Mouse (Mus musculus) CD4-positive naive resting alpha-beta T cell, adult 57 days (primary cell): ENCODE measurements around the gene Gm14851. TPM values are rescaled to one million over a fixed set of nuclear protein-coding genes. Genes with fewer than 3 reads are reported as not detected.

Experiments
- total RNA-seq: library from RNA; stranded (reverse); gene quantifications from one replicate; pipeline ENCODE4 v1.2.4, GENCODE M21; 2023

Gm14851 gene
- not detected for total RNA-seq

GRCm38 (mm10) chr8:21095950-21096349 is at the start of gene Gm14851:
TSS of gene Gm14851 (minus strand) at chr8:21096050.

GRCm38 (mm10) chr8:21134342-21134741 is 38.5 kb upstream of the Gm14851 start, which contains the start of gene Defa30:
TSS of gene Defa30 (plus strand) at chr8:21134642.

GRCm38 (mm10) chr8:21084142-21084541 is 11.7 kb downstream of the Gm14851 start, which contains the start of gene Defa25:
TSS of gene Defa25 (plus strand) at chr8:21084442.

GRCm38 (mm10) chr8:21064738-21065137 is 31.1 kb downstream of the Gm14851 start, which contains the start of gene Defa35:
TSS of gene Defa35 (plus strand) at chr8:21065038.

GRCm38 (mm10) chr8:21054747-21055146 is 41.1 kb downstream of the Gm14851 start, which contains the start of gene Defa23:
TSS of gene Defa23 (plus strand) at chr8:21055047.

Other genes with a start within 250 kb of the Gm14851 start
- not detected for gene Defb33, start 203.4 kb downstream of the Gm14851 start, total RNA-seq
- not detected for gene Gm15056, start 193.4 kb downstream of the Gm14851 start, total RNA-seq
- gene Gm6040, start 174.0 kb downstream of the Gm14851 start, total RNA-seq, result not detected
- not detected for gene AY761185, start 151.3 kb downstream of the Gm14851 start, total RNA-seq
- not detected for gene Defa21, start 70.5 kb downstream of the Gm14851 start, total RNA-seq
- not detected for gene Defa23, start 41.0 kb downstream of the Gm14851 start, total RNA-seq
- not detected for gene Defa35, start 31.0 kb downstream of the Gm14851 start, total RNA-seq
- not detected for gene Defa25, start 11.6 kb downstream of the Gm14851 start, total RNA-seq
- gene Defa30, start 38.6 kb upstream of the Gm14851 start, total RNA-seq, result not detected
- not detected for gene Defa22, start 66.2 kb upstream of the Gm14851 start, total RNA-seq
- gene Defa31, start 95.6 kb upstream of the Gm14851 start, total RNA-seq, result not detected
- not detected for gene Gm15293, start 105.5 kb upstream of the Gm14851 start, total RNA-seq
- not detected for gene Gm15292, start 153.7 kb upstream of the Gm14851 start, total RNA-seq
- gene Defa27, start 219.5 kb upstream of the Gm14851 start, total RNA-seq, result not detected
- not detected for gene Defa29, start 231.0 kb upstream of the Gm14851 start, total RNA-seq